8 mouse cellular contexts compared by ENCODE assay signal in genomic region chr12:108765751-108766221, GRCm38 (mm10). TPM values are rescaled to one million over a fixed set of nuclear protein-coding genes. Genes with fewer than 3 reads are reported as not detected.
A peak's percentile ranks its signal among the peaks of the same experiment; 100 is the strongest.
DNase-seq lines count a peak whose midpoint lies in the region; ATAC-seq and TF ChIP-seq lines count a peak whose summit lies in the region.

No protein-coding gene starts in this region.

- H3K36me3 ChIP-seq in forebrain, embryonic 15.5 days = no peaks in the 10 kb centered on the region
- no peaks in the 10 kb centered on the region for H3K36me3 ChIP-seq in hindbrain, embryonic 11.5 days (ENCODE audit: control insufficient read depth, insufficient read depth, low read length)
- no peaks in the 10 kb centered on the region for H3K36me3 ChIP-seq in limb, embryonic 14.5 days (ENCODE audit: control insufficient read depth, insufficient read depth, low read length)
- H3K36me3 ChIP-seq in midbrain, embryonic 15.5 days (replicated peaks) = no peaks in the 10 kb centered on the region
- H3K36me3 ChIP-seq in stomach, embryonic 16.5 days (ENCODE audit: control insufficient read depth, insufficient read depth, low read length) = no peaks in the 10 kb centered on the region

- peak overlapping the region; percentile 24; the same call in 1 of the 2 replicates for H3K9ac ChIP-seq in forebrain, embryonic 15.5 days (replicated peaks)
- 0 out of 2 replicates have a peak overlapping the region, but pooled peaks have one; percentile 0 for H3K9ac ChIP-seq in hindbrain, embryonic 11.5 days (ENCODE audit: low read depth, low read length)
- H3K9ac ChIP-seq in limb, embryonic 14.5 days (ENCODE audit: low read depth, low read length, severe bottlenecking) = peak overlapping the region; percentile 44
- 0 out of 2 replicates have a peak overlapping the region, but pooled peaks have one; percentile 15 for H3K9ac ChIP-seq in midbrain, embryonic 15.5 days
- peak overlapping the region; percentile 72 for H3K9ac ChIP-seq in stomach, embryonic 16.5 days (ENCODE audit: low read length)

- peak overlapping the region; percentile 8; the same call in 1 of the 2 replicates for H3K4me3 ChIP-seq in forebrain, embryonic 15.5 days
- H3K4me3 ChIP-seq in hindbrain, embryonic 11.5 days (ENCODE audit: low read depth, low read length) = 0 out of 2 replicates have a peak overlapping the region, but pooled peaks have one; percentile 14
- peak overlapping the region; percentile 31 for H3K4me3 ChIP-seq in limb, embryonic 14.5 days (replicated peaks; ENCODE audit: low read length)
- no peak overlapping the region for H3K4me3 ChIP-seq in midbrain, embryonic 15.5 days
- H3K4me3 ChIP-seq in stomach, embryonic 16.5 days (replicated peaks; ENCODE audit: low read length) = peak overlapping the region; percentile 46

- H3K4me2 ChIP-seq in forebrain, embryonic 15.5 days (replicated peaks) = peak overlapping the region; percentile 29
- H3K4me2 ChIP-seq in hindbrain, embryonic 11.5 days (replicated peaks; ENCODE audit: low read depth, low read length) = 0 out of 2 replicates have a peak overlapping the region, but pooled peaks have one; percentile 24
- H3K4me2 ChIP-seq in limb, embryonic 14.5 days (replicated peaks; ENCODE audit: low read depth, low read length, severe bottlenecking) = peak overlapping the region; percentile 55
- H3K4me2 ChIP-seq in midbrain, embryonic 15.5 days = peak overlapping the region; percentile 17; the same call in 1 of the 2 replicates
- H3K4me2 ChIP-seq in stomach, embryonic 16.5 days (ENCODE audit: low read depth, low read length) = peak overlapping the region; percentile 74

- peaks cover 10% of the 10 kb centered on the region for H3K4me1 ChIP-seq in forebrain, embryonic 15.5 days
- no peaks in the 10 kb centered on the region for H3K4me1 ChIP-seq in hindbrain, embryonic 11.5 days (replicated peaks; ENCODE audit: control insufficient read depth, insufficient read depth, low read length)
- peaks cover 10% of the 10 kb centered on the region; the same call in 1 of the 2 replicates for H3K4me1 ChIP-seq in limb, embryonic 14.5 days (ENCODE audit: control insufficient read depth, insufficient read depth, low read length)
- H3K4me1 ChIP-seq in midbrain, embryonic 15.5 days = no peaks in the 10 kb centered on the region
- H3K4me1 ChIP-seq in stomach, embryonic 16.5 days (ENCODE audit: control insufficient read depth, insufficient read depth, low read length) = peaks cover 17% of the 10 kb centered on the region

- peak; percentile 43; the same call in 1 of the 2 replicates for TF ChIP-seq POLR2A in limb, embryonic 14.5 days (IDR thresholded peaks at IDR 0.05; ENCODE audit: borderline replicate concordance, extremely low read depth, insufficient read depth, insufficient read length)

- no peaks in the 10 kb centered on the region for H3K9me3 ChIP-seq in forebrain, embryonic 15.5 days
- H3K9me3 ChIP-seq in hindbrain, embryonic 11.5 days (ENCODE audit: control insufficient read depth, low read length) = no peaks in the 10 kb centered on the region
- H3K9me3 ChIP-seq in limb, embryonic 14.5 days (ENCODE audit: control insufficient read depth, low read length) = no peaks in the 10 kb centered on the region
- no peaks in the 10 kb centered on the region for H3K9me3 ChIP-seq in midbrain, embryonic 15.5 days
- no peaks in the 10 kb centered on the region for H3K9me3 ChIP-seq in stomach, embryonic 16.5 days (replicated peaks; ENCODE audit: control insufficient read depth, low read length)

- peak; percentile 42 for DNase-seq in layer of hippocampus, adult 11-12 months (ENCODE audit: low spot score)
- DNase-seq in layer of hippocampus, adult 9-10 months (ENCODE audit: low spot score) = no peak
- peak; percentile 52 for DNase-seq in cerebellum, adult 11-12 months
- peak; percentile 25 for DNase-seq in hindbrain, embryonic 11.5 days (ENCODE audit: low spot score)
- DNase-seq in limb, embryonic 14.5 days (ENCODE audit: low spot score) = peak; percentile 80

- peak overlapping the region; percentile 43 for H3K27ac ChIP-seq in forebrain, embryonic 15.5 days (replicated peaks)
- 0 out of 2 replicates have a peak overlapping the region, but pooled peaks have one; percentile 1 for H3K27ac ChIP-seq in hindbrain, embryonic 11.5 days (ENCODE audit: low read depth, low read length)
- peak overlapping the region; percentile 85 for H3K27ac ChIP-seq in limb, embryonic 14.5 days (replicated peaks; ENCODE audit: low read depth, low read length)
- H3K27ac ChIP-seq in midbrain, embryonic 15.5 days = 0 out of 2 replicates have a peak overlapping the region, but pooled peaks have one; percentile 1
- H3K27ac ChIP-seq in stomach, embryonic 16.5 days (ENCODE audit: low read length) = peak overlapping the region; percentile 92

- H3K27me3 ChIP-seq in forebrain, embryonic 15.5 days = no peaks in the 10 kb centered on the region
- no peaks in the 10 kb centered on the region for H3K27me3 ChIP-seq in hindbrain, embryonic 11.5 days (ENCODE audit: control insufficient read depth, insufficient read depth, low read length)
- H3K27me3 ChIP-seq in limb, embryonic 14.5 days (ENCODE audit: control insufficient read depth, insufficient read depth, low read length) = no peaks in the 10 kb centered on the region
- H3K27me3 ChIP-seq in midbrain, embryonic 15.5 days (replicated peaks) = no peaks in the 10 kb centered on the region
- H3K27me3 ChIP-seq in stomach, embryonic 16.5 days (ENCODE audit: control insufficient read depth, insufficient read depth, low read length) = no peaks in the 10 kb centered on the region

- 38% methylated on average over 14 of the region's 14 CpGs for WGBS in forebrain, embryonic 15.5 days
- WGBS in hindbrain, embryonic 11.5 days = 41% methylated on average over 14 of the region's 14 CpGs
- WGBS in limb, embryonic 14.5 days = 16% methylated on average over 14 of the region's 14 CpGs
- 30% methylated on average over 14 of the region's 14 CpGs for WGBS in midbrain, embryonic 15.5 days
- 18% methylated on average over 14 of the region's 14 CpGs for WGBS in stomach, embryonic 16.5 days

- no peak for ATAC-seq in forebrain, embryonic 15.5 days (replicated peaks)
- no peak for ATAC-seq in hindbrain, embryonic 11.5 days (ENCODE audit: low FRiP score)
- peak; percentile 82 for ATAC-seq in limb, embryonic 14.5 days (ENCODE audit: low FRiP score, low read depth)
- ATAC-seq in midbrain, embryonic 15.5 days (replicated peaks) = no peak
- ATAC-seq in stomach, embryonic 16.5 days (ENCODE audit: insufficient read depth, low FRiP score) = peak; percentile 70; the same call in 1 of the 2 replicates

RNA-seq across cellular contexts. Expression of gene Yy1, which starts 27.0 kb away (rescaled TPM):
- polyA plus RNA-seq in forebrain, embryonic 15.5 days (2015; fragmentation: Nextera tagmentation; extraction: Ambion mirVana) = 17.2 and 18.7 TPM in 2 replicates
- polyA plus RNA-seq in hindbrain, embryonic 11.5 days (2014; fragmentation: Nextera tagmentation; extraction: Ambion mirVana) = 17.4 and 21.1 TPM in 2 replicates
- 32.2 and 35.4 TPM in 2 replicates for polyA plus RNA-seq in limb, embryonic 14.5 days (2012; rRNA removed)
- 22.2 and 24.0 TPM in 2 replicates for polyA plus RNA-seq in limb, embryonic 14.5 days (2014; fragmentation: Nextera tagmentation; extraction: Ambion mirVana)
- 12.9 TPM in 2 replicates for polyA plus RNA-seq in midbrain, embryonic 15.5 days (2015; fragmentation: Nextera tagmentation; extraction: Ambion mirVana)
- polyA plus RNA-seq in stomach, embryonic 16.5 days (2015; fragmentation: Nextera tagmentation; extraction: Ambion mirVana) = 11.6 and 14.3 TPM in 2 replicates

Comparison
In these comparisons a context has a peak if more than half of its experiments do, and no peak if none do; other contexts are left out.
1. ATAC-seq: peak in limb, embryonic 14.5 days (single experiment) and stomach, embryonic 16.5 days (single experiment); none in forebrain, embryonic 15.5 days (single experiment), hindbrain, embryonic 11.5 days (single experiment) and midbrain, embryonic 15.5 days (single experiment).
2. H3K27ac ChIP-seq: peak in every context shown above with its lines; median percentile 92 in stomach, embryonic 16.5 days; 85 in limb, embryonic 14.5 days; 43 in forebrain, embryonic 15.5 days; 1 in hindbrain, embryonic 11.5 days; 1 in midbrain, embryonic 15.5 days.
3. H3K4me2 ChIP-seq: peak in every context shown above with its lines; median percentile 74 in stomach, embryonic 16.5 days; 55 in limb, embryonic 14.5 days; 29 in forebrain, embryonic 15.5 days; 24 in hindbrain, embryonic 11.5 days; 17 in midbrain, embryonic 15.5 days.
4. H3K9ac ChIP-seq: peak in every context shown above with its lines; median percentile 72 in stomach, embryonic 16.5 days; 44 in limb, embryonic 14.5 days; 24 in forebrain, embryonic 15.5 days; 15 in midbrain, embryonic 15.5 days; 0 in hindbrain, embryonic 11.5 days.